Mouse (Mus musculus) macrophage (primary cell): ENCODE results near the gene Rpp21. TPM values are rescaled to one million over a fixed set of nuclear protein-coding genes. Genes with fewer than 3 reads are reported as not detected.
"Not testable (repeated sequence)": the region's sequence is repeated elsewhere in the genome, so short reads cannot be mapped to it uniquely, and the experiment has no call there.

Experiments
- H3K27ac ChIP-seq: fragments of 350-480 bp; formaldehyde crosslinking; 2 replicates; pipeline ENCODE4 v1.9.0; 2021
- H3K36me3 ChIP-seq: fragments of 350-480 bp; formaldehyde crosslinking; 2 replicates; pipeline ENCODE4 v1.9.0; 2021; ENCODE audit errors: inconsistent target
- H3K4me3 ChIP-seq: fragments of 350-480 bp; formaldehyde crosslinking; 2 replicates; pipeline ENCODE4 v1.9.0; 2021; ENCODE audit errors: inconsistent target
- H3K79me2 ChIP-seq: fragments of 350-480 bp; formaldehyde crosslinking; 2 replicates; pipeline ENCODE4 v1.9.0; 2021; ENCODE audit errors: inconsistent target
- WGBS: methylation state at CpG from one replicate; pipeline ENCODE4 v1.1.7; 2026; ENCODE audit warnings: inconsistent platforms; ENCODE audit not compliant: missing documents; 5-methylcytosine and 5-hydroxymethylcytosine counted together
- polyA plus RNA-seq: library from polyadenylated mRNA; stranded (reverse); fragments of 250-400 nt; gene quantifications from 3 replicates; pipeline ENCODE4 v1.2.4, GENCODE M21; 2018; ENCODE audit warnings: inconsistent platforms

Gene Rpp21
- polyA plus RNA-seq, 1 experiment from 2014 or later: 14.2 TPM

- Histone ChIP-seq H3K36me3 (0 out of 2 replicates have a peak, but pooled peaks cover 4% of the 10 kb centered on the region), H3K27ac (peak overlapping the region; percentile 73), H3K79me2 (peaks cover 10% of the 10 kb centered on the region; the same call in 1 of the 2 replicates), H3K4me3 (no peak overlapping the region)
- 41% methylated on average over 6 of the region's 6 CpGs for WGBS
Measured at GRCm38 (mm10) chr17:36253087-36253600, 4.7 kb downstream of the Rpp21 start.

DNA sequence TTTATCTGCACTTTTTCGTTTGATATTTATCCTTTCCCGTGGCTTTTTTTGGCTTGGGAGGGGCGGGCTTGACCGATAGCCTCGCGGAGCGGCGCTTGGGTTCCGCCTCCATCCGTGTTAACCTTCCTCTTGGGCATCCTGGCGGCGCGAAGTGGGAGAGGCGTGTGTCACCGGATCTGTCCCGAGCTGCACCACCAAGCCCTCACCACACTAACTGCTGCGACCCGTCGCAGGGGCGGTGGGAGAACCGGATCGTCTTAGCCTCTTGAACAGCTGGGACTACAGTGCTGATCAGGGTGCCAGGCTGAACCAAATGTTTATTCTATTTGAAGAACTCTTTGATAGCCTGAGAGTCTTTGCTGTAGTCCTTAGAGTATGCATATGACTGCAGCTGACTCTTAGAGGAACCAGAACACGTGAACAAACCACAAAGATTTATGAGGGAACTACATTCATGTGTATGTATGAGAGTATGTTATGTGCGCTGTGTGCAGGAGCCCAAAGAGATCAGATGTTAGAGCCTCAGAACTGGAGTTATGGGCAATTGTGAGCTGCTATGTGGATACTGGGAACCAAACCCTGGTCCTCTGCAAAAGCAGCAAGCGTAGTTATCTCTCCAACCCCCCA is 5.5 kb downstream of the Rpp21 start:
- Histone ChIP-seq H3K36me3 (0 out of 2 replicates have a peak, but pooled peaks cover 4% of the 10 kb centered on the region), H3K4me3 (peak overlapping the region; percentile 28), H3K27ac (peak overlapping the region; percentile 73), H3K79me2 (peaks cover 10% of the 10 kb centered on the region; the same call in 1 of the 2 replicates)
- WGBS: 5% methylated on average over 25 of the region's 25 CpGs

DNA sequence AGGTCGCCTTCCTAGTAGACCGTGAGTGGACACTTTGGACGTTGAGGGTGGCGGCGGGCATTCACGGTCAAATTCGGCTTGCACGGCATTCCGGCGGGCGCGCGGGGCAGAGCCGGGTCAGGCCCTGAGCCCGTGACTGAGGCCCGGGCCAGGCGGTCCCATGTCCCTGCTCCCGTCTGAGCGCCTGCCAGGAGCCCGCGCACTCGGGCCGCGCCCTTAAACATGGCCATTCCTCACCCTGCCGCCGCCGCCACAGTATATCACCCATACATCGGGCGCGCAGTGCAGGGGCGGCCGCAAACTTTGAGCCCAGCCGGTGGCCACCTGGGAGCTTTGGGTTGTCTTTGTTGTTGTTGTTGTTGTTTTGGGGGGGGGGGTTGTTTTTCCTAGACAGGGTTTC is 9.0 kb downstream of the Rpp21 start:
- Histone ChIP-seq H3K36me3 (no peaks in the 10 kb centered on the region), H3K27ac (no peak overlapping the region), H3K79me2 (no peaks in the 10 kb centered on the region), H3K4me3 (no peak overlapping the region)
- 67% methylated on average over 33 of the region's 33 CpGs for WGBS

DNA sequence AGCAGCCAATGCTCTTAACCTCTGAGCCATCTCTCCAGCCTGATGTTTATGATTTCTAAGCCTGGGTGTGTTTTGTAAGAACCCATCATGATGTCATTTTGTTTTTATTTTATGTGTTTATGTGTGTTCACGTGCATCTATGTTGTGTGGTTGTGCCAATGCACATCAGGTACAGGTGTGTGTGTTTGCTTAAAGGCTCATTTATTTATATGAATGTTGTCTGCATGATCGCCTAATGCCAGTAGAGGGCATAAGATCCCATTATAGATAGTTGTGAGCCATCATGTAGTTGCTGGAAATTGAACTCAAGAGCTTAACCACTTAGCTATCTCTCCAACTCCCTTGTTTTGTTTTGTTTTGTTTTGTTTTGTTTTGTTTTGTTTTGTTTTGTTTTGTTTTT is 12.1 kb downstream of the Rpp21 start:
- no peaks in the 10 kb centered on the region for H3K36me3 ChIP-seq
- H3K27ac ChIP-seq: no peak overlapping the region
- H3K79me2 ChIP-seq: no peaks in the 10 kb centered on the region
- H3K4me3 ChIP-seq: no peak overlapping the region
- WGBS: 82% methylated on average over 2 of the region's 2 CpGs

DNA sequence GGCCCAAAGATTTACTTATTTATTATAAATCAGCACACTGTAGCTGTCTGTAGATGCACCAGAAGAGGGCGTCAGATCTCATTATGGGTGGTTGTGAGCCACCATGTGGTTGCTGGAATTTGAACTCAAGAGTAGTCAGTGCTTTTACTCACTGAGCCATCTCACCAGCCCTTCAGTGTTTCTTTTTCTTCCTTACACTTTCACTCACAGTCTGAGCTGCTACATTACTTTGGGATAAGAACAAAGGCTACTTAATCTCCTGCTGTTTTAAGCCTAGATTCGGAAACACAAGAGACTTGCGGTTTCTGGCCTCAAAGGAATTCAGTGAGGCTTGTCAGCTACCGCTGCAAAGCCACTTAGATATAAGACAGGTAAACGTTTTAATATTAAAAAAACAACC is 13.8 kb downstream of the Rpp21 start:
- H3K4me3 ChIP-seq: no peak overlapping the region
- H3K27ac ChIP-seq: no peak overlapping the region
- WGBS: 72% methylated on average over 5 of the region's 5 CpGs
- no peaks in the 10 kb centered on the region for H3K36me3 ChIP-seq
- H3K79me2 ChIP-seq: no peaks in the 10 kb centered on the region

- Histone ChIP-seq H3K36me3 (no peaks in the 10 kb centered on the region), H3K79me2 (no peaks in the 10 kb centered on the region), H3K27ac (no peak overlapping the region), H3K4me3 (no peak overlapping the region)
- 57% methylated on average over 5 of the region's 5 CpGs for WGBS
Measured at GRCm38 (mm10) chr17:36240637-36241213, 17.1 kb downstream of the Rpp21 start.

GRCm38 (mm10) chr17:36237321-36237921 is 20.4 kb downstream of the Rpp21 start:
- Histone ChIP-seq H3K79me2 (no peaks in the 10 kb centered on the region), H3K27ac (no peak overlapping the region), H3K36me3 (no peaks in the 10 kb centered on the region), H3K4me3 (no peak overlapping the region)
- 17% methylated on average over 25 of the region's 27 CpGs for WGBS

DNA sequence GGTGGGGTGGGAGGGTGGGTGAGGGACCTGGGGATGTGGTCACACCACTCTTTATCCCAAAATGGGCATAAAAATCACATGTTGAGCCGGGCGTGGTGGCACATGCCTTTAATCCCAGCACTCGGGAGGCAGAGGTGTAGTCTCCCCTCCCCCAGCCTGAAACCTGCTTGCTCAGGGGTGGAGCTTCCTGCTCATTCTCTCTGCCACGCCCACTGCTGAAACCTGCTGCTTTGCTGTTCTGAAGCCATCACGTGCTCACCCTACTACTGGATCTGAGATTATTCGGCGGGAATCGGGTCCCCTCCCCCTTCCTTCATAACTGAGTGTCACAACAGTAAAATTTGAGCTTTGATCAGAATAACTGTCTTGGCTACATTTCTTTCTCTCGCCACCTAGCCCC is 22.6 kb downstream of the Rpp21 start:
- H3K27ac ChIP-seq, H3K79me2 ChIP-seq, H3K4me3 ChIP-seq, H3K36me3 ChIP-seq: not testable (repeated sequence)
- 18% methylated on average over 6 of the region's 9 CpGs for WGBS

DNA sequence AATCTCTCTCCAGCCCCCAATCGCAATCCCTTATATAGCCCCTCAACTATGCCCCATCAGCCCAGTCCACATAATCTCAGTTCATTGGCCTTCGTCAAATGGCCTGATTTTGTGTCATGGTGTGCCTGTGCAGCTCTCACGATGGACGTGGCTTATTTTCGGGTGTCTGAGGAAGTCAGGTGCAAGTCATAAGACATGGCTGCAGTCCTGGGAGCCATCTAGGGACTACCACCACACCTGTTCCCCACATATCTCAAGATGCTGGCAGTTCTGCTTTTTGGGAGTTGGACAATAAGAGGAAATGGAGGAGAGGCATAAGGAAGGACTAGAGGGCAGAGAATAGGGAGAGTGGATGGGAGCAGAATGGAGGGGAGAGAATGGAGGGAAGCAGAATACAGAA is 24.3 kb downstream of the Rpp21 start:
- no peaks in the 10 kb centered on the region for H3K79me2 ChIP-seq
- H3K27ac ChIP-seq: no peak overlapping the region
- no peaks in the 10 kb centered on the region for H3K36me3 ChIP-seq
- WGBS: 54% methylated on average over 5 of the region's 5 CpGs
- no peak overlapping the region for H3K4me3 ChIP-seq

DNA sequence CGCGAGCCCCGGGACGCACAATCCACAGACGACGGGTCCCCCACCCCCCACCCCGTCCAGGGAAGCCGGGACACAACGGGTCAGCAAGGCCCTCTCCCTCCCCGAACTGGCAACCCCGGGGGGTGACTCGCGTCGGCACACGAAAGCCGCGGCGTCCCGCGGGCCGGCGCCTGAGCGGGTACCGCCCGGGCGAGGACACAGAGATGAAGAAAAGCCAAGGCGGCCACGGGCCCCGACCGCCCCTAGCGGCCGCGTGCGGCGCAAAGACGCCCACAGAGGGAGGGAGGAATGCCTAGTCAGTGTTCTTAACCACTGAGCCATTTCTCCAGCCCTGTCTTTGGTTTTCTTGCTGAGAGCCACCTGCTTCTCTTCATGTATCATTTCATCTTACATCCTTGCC is 26.6 kb downstream of the Rpp21 start:
- no peak overlapping the region for H3K4me3 ChIP-seq
- WGBS: 17% methylated on average over 36 of the region's 36 CpGs

DNA sequence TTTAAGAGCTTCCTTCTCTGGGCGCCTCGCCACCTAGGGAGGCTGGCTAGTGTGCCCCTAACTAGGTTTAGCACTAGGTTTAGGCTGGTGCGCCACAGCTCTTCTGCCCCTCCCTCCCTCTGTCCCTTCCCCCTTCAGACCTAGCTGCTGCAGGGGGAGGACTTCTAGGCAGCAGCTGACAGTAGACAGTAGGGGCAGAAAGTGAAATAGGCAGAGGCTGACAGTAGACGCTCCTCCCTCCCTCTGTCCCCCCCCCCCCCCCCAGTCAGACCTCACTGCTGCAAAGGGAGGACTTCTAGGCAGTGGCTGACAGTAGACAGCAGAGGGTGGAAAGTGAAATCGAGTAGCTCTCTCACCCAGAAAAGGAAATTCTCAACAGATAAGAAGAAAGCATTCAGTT is 28.8 kb downstream of the Rpp21 start:
- H3K4me3 ChIP-seq: no peak overlapping the region
- H3K79me2 ChIP-seq: no peaks in the 10 kb centered on the region
- no peak overlapping the region for H3K27ac ChIP-seq
- H3K36me3 ChIP-seq: no peaks in the 10 kb centered on the region
- WGBS: 1% methylated on average over 4 of the region's 5 CpGs

More for the DNA sequence above, 26.6 kb downstream of the Rpp21 start:
- Histone ChIP-seq H3K36me3 (no peaks in the 10 kb centered on the region), H3K79me2 (no peaks in the 10 kb centered on the region), H3K27ac (no peak overlapping the region)

DNA sequence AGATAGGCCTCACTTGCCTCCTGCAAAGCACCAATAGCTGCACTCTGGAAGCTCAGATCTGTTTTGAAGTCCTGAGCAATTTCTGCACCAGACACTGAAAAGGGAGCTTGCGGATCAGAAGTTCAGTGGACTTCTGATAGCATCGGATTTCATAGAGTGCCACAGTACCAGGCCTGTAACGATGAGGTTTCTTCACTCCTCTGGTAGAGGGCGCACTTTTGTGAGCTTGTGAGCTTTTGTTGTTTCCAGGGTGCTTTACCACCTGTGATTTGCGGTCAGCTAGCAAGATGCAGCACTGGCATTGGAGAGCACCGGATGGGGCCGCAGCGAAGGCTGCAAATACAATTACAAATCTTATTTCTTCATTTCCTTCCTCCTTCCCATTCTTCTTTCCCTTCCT is 30.9 kb downstream of the Rpp21 start:
- no peaks in the 10 kb centered on the region for H3K79me2 ChIP-seq
- H3K36me3 ChIP-seq: no peaks in the 10 kb centered on the region
- 14% methylated on average over 8 of the region's 8 CpGs for WGBS

DNA sequence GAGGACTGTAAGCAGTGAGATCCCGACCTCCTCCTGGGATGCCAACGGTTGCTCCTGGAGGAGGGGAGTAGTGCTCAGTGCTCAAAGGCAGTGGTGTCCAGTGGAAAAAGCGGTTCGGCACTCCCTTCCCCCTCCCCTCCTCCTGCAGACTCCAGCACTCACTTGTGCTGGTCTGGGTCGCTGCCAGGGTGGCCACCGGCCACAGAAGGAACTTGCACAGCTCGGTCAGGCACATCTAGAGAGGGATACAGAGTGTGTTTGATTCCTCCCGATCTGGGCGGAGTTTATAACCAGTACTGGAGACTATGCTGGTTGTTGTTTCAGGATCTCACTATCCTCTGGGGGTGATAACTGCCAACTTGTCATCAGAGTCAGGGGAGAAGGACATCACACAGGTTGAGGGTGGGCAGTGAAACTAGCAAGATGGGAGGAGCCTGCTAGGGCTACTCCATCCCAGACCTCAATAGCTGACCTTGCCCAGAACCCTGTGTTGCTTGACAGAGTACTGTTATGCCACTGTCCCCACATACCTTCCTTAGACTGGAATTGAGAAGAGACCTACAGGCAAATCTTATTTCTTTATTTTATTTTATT is 32.5 kb downstream of the Rpp21 start:
- Histone ChIP-seq H3K27ac (no peak overlapping the region), H3K79me2 (no peaks in the 10 kb centered on the region), H3K36me3 (no peaks in the 10 kb centered on the region), H3K4me3 (no peak overlapping the region)
- WGBS: 5% methylated on average over 9 of the region's 9 CpGs

More for the DNA sequence above, 30.9 kb downstream of the Rpp21 start:
- no peak overlapping the region for H3K4me3 ChIP-seq
- no peak overlapping the region for H3K27ac ChIP-seq

GRCm38 (mm10) chr17:36224451-36224850 is 33.4 kb downstream of the Rpp21 start:
- no peak overlapping the region for H3K27ac ChIP-seq
- no peak overlapping the region for H3K4me3 ChIP-seq
- H3K79me2 ChIP-seq: no peaks in the 10 kb centered on the region
- H3K36me3 ChIP-seq: no peaks in the 10 kb centered on the region
- WGBS: 42% methylated on average over 3 of the region's 3 CpGs

DNA sequence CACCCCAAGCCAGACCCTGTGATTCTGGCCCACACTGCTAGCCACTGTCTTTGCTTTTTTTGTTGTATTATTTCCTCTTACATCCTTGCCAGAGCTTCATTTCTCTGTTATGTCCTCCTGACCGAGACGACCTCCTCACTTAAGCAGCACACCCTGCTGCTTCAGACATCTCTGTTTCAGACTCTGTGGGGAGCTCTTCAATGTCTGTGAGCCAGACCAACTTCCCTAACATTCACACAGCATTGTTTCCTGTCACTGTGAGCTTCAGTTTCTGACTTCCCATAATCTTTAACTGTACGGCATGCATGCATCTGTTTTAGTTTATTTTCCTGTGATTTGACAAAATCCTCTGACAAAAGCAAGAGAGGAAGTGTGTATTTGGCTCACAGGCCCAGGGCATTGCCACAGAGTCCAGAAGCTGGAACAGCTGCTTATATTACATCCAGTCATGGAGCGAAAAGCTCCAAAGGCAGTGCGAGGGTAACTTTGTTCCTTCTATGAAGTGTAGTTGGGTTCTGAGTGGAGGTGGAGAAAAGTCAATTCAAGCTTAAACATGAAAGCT is 39.2 kb downstream of the Rpp21 start:
- no peak overlapping the region for H3K4me3 ChIP-seq
- H3K79me2 ChIP-seq: no peaks in the 10 kb centered on the region
- H3K36me3 ChIP-seq: no peaks in the 10 kb centered on the region
- no peak overlapping the region for H3K27ac ChIP-seq
- WGBS: 13% methylated on average over 5 of the region's 5 CpGs
